Mouse (Mus musculus) ovary, postnatal 10 days (tissue): Measurements from ENCODE around the gene Cdkn1c.

Experiments used
- DNase-seq: peaks from one replicate; pipeline ENCODE4 v3.0.0; 2022; ENCODE audit warnings: low spot score

The Cdkn1c gene

GRCm38 (mm10) chr7:143437231-143437893 is 23.5 kb downstream of the Cdkn1c start:
- no peak for DNase-seq

GRCm38 (mm10) chr7:143433331-143433730 is 27.5 kb downstream of the Cdkn1c start:
- DNase-seq = no peak

DNA sequence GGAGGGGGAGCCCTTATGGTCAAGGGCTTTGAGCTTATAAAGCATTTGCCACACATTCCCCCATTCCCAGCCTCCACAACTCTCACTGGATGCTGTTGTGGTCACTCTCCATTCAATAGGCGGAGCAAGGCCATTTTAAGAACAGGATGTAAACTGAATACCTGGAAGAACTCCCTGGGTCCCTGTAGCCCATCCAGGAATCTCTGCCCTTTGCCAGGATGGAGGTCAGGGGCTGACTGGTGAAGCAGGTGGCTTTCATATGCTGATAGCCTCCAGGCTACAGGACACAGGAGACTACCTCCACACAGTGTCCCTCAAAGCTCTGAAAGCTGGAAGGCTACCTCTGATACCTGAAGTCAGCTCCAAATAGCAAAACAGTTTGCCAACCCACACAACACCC is 28.2 kb downstream of the Cdkn1c start:
- DNase-seq = no peak

- no peak for DNase-seq
These were observed 31.9 kb downstream of the Cdkn1c start for GRCm38 (mm10) chr7:143428814-143429499.

DNA sequence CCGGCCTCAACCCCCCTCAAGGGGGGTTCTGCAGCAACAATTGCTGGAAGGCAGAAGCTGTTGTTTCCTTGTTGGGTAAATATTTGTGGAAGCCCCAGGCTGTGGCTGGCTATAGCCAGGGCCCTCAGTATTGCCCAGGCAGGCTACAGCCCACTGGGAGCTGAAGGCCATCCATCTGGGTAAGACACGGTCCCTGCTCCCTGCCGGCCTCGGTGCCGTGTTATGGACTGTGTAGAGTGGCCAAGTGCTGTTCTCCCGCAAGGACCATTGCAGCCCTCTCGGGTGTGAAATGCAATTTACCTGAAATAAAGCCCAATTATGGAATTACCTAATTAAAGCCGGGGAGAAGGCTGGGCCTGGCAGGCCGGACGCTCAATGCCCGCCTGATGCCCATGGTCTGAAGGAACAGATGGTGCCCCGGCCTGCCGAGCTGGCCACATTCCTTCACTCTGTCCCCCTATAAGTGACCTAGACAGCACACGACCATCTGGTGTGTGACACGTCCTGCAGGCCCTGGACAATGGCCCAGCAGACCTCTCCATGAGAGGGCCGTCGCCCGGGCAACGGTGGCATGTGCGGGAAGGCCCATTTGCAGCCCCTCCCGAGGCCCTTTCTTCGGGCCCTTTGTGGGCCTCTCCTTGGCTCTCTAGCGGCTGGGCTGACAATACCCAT is 32.6 kb downstream of the Cdkn1c start:
- no peak for DNase-seq

- DNase-seq = no peak
These were observed 41.2 kb downstream of the Cdkn1c start for GRCm38 (mm10) chr7:143419585-143420160.

DNA sequence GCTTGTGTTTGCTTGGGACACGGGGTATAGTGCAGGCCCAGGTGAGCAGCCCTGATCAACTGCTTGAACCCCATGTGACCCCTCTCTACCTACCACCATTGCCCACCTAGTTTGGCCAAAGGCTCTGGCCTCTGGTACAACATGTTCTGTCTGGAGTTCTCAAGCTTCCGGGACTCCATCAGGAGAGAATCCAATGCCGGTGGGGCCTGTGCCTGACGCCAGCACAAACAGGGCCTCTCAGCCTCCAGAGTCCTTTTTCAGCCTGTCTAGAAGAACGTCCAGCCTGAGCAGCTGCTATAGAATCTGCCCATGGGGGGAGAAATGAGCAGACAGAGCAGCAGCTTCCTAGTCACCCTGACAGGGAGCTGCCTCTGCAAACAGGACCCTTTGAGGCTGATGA is 43.0 kb downstream of the Cdkn1c start:
- DNase-seq = no peak

- no peak for DNase-seq
These were observed 44.4 kb downstream of the Cdkn1c start for GRCm38 (mm10) chr7:143416406-143416805.

DNA sequence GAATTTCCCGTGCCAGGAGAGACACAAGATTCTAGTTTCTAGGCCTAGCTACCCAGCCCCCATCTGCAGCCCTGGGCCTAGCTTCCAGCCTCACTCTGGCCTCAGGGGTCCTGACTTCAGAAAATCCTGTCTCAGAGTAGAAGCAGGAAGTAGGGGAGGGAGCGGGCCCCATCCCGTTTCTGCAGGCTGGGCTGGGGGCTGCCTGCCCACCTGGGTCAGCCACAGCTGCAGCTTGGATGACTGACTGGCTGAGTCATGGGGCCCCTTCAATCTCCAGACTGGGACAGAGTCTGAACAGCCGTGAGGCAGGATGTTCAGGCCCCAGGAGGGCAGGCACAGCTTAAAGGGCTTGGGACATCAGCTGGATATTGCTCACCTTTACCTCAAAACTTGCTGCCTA is 45.8 kb downstream of the Cdkn1c start:
- no peak for DNase-seq

- no peak for DNase-seq
These were observed 48.2 kb downstream of the Cdkn1c start for GRCm38 (mm10) chr7:143412606-143413005.

GRCm38 (mm10) chr7:143408615-143409021 is 52.2 kb downstream of the Cdkn1c start:
- DNase-seq = peak; percentile 38
